Mouse (Mus musculus): Measurements from ENCODE around the gene Sfxn1.

The Sfxn1 gene

GRCm38 (mm10) chr13:54118355-54118754 lies 46.7 kb downstream of the Sfxn1 start:
- in situ Hi-C loops (cut with MboI, MseI): no loop called here

GRCm38 (mm10) chr13:54137756-54138410 lies 66.2 kb downstream of the Sfxn1 start:
- in situ Hi-C loops (cut with MboI, MseI): no loop called here

GRCm38 (mm10) chr13:54143788-54144187 lies 72.1 kb downstream of the Sfxn1 start:
- in situ Hi-C loops (cut with MboI, MseI): no loop called here

GRCm38 (mm10) chr13:54144624-54145023 lies 73.0 kb downstream of the Sfxn1 start:
- in situ Hi-C loops (cut with MboI, MseI): no loop called here

GRCm38 (mm10) chr13:54147328-54147727 lies 75.7 kb downstream of the Sfxn1 start:
- in situ Hi-C loops (cut with MboI, MseI): no loop called here

- in situ Hi-C loops (cut with MboI, MseI): no loop called here
Measured at GRCm38 (mm10) chr13:54152421-54152820, 80.8 kb downstream of the Sfxn1 start.

- in situ Hi-C loops (cut with MboI, MseI): no loop called here
Measured at GRCm38 (mm10) chr13:54152911-54153310, 81.2 kb downstream of the Sfxn1 start.

GRCm38 (mm10) chr13:54153672-54154218 lies 82.1 kb downstream of the Sfxn1 start:
- in situ Hi-C loops (cut with MboI, MseI): no loop called here

GRCm38 (mm10) chr13:54155822-54156221 lies 84.2 kb downstream of the Sfxn1 start:
- in situ Hi-C loops (cut with MboI, MseI): no loop called here
